Mouse (Mus musculus) brain, embryonic 14.5 days (tissue): Measurements from ENCODE around the gene Bbs9. TPM values are rescaled to one million over a fixed set of nuclear protein-coding genes. Genes with fewer than 3 reads are reported as not detected.

Source experiments
- DNase-seq: peaks from one replicate; pipeline ENCODE4 v3.0.0-alpha.2; 2011; ENCODE audit warnings: low read depth
- CTCF ChIP-seq: fragments of 200-500 bp; IDR thresholded peaks from 2 replicates; pipeline ENCODE4 v1.5.1; 2012; ENCODE audit warnings: inconsistent platforms, mild to moderate bottlenecking, moderate library complexity, borderline replicate concordance; ENCODE audit not compliant: insufficient read depth, insufficient read length; ENCODE audit errors: extremely low read depth
- POLR2A ChIP-seq: fragments of 200-500 bp; IDR thresholded peaks from 2 replicates; pipeline ENCODE4 v1.6.1; 2012; ENCODE audit warnings: mild to moderate bottlenecking, inconsistent platforms, borderline replicate concordance; ENCODE audit not compliant: poor library complexity, insufficient read depth, insufficient read length, severe bottlenecking; ENCODE audit errors: extremely low read depth
- polyA plus RNA-seq: library from polyadenylated mRNA; depleted of rRNA; stranded (reverse); fragments of >200 nt; gene quantifications from 2 replicates; pipeline ENCODE4 v1.2.3, GENCODE M21; 2012

The Bbs9 gene
- polyA plus RNA-seq, 1 experiment = 21.4 TPM

GRCm38 (mm10) chr9:22737893-22738292, 262.4 kb downstream of the Bbs9 start:
- DNase-seq = no peak
- TF ChIP-seq CTCF = no peak
- TF ChIP-seq POLR2A = no peak

GRCm38 (mm10) chr9:22738861-22739260, 263.3 kb downstream of the Bbs9 start:
- DNase-seq = no peak
- TF ChIP-seq CTCF (no peak), POLR2A (no peak)

DNA sequence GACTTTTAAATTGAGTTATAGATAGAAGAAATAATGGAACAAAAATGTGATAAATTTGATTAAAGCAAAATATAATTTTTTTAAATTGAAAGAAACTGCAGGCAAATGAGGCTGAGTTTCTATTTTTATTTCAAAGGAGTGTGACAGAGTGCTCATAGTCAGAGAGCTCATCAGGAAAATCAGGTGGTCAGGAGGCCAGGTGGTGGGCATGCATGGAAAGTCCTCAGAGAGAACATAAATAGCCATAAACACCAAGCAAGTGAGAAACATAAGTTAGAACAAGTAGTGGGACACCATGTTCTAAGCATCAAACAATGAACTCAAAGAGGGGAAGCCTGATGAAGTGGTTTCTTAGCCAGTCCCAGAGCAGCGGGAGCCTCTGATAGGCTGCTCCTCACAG, 266.5 kb downstream of the Bbs9 start:
- no peak for DNase-seq
- no peak for TF ChIP-seq POLR2A
- TF ChIP-seq CTCF = no peak

DNA sequence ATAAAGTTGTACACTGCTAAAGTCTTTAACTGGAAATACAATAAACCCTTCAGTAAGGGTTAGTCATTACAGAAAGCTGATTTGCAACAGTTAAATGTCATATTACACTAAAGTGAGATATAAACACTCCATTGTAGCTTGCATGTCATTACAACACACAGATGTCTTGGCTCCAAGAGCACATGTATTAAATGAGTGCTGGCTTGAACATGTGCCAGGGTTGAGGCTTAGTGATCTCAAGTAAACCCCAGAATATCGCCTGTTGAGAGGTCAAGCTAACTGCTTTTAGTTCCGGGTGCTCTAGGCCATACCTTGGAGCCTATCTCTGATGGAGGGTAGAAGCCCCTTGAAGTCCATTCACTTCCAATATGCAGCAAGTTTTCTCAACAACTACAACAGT, 273.1 kb downstream of the Bbs9 start:
- peak; percentile 39 for DNase-seq

GRCm38 (mm10) chr9:22750779-22751545, 275.4 kb downstream of the Bbs9 start:
- DNase-seq = peak; percentile 16
- TF ChIP-seq POLR2A = no peak
- no peak for TF ChIP-seq CTCF

More for the DNA sequence above, 273.1 kb downstream of the Bbs9 start:
- no peak for TF ChIP-seq POLR2A
- no peak for TF ChIP-seq CTCF

- no peak for DNase-seq
- TF ChIP-seq CTCF (no peak), POLR2A (no peak)
Observed at GRCm38 (mm10) chr9:22751546-22751929, 276.0 kb downstream of the Bbs9 start.

DNA sequence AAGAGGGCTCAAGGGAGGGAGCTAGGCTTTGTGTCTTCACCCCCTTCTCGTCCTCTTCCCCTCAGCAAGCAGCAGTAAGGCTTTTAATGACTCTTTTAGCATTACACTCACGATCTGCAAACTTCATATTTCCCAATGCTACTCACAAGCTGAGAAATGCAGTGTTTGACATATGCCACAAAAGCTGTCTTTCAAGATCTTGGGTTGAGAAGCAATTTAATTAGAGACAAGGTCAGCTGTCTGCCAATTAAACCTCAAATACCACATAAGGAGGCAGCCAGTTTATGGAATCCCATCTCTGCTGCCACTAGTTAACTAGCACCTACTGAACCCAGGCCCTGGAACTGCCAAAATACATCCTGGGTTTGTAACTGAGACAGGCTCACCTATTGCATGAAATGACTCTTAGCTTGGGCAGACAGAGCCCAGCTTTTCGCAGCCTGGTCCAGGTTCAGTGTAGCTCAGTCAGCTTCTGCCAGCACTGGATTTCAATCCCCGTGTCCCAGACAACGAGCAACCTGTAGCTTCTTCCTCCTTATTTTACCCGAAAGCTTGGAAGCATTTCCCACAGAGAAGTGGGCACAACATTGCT, 278.7 kb downstream of the Bbs9 start:
- TF ChIP-seq POLR2A (no peak), CTCF (no peak)
- DNase-seq = peak; percentile 81

DNA sequence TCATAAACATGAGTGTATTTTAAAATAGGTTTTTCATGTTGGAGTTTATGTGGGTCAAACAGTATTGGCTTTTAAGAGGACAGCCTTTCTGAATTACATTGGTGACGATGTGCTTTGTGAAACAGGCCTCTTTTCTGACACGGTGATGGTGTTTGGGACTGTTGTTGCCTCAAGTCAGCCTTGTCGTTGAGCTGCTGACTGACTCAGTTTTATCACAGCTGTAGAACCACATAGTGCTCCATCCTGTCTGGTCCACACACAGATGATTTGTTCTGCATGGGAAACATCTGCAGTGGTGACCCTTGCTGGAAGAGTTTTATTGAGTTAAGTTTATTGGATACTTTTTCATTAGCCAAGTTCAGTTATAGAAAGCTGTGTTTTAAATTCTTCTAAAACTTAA, 283.0 kb downstream of the Bbs9 start:
- no peak for DNase-seq
- TF ChIP-seq CTCF = no peak
- TF ChIP-seq POLR2A = no peak

DNA sequence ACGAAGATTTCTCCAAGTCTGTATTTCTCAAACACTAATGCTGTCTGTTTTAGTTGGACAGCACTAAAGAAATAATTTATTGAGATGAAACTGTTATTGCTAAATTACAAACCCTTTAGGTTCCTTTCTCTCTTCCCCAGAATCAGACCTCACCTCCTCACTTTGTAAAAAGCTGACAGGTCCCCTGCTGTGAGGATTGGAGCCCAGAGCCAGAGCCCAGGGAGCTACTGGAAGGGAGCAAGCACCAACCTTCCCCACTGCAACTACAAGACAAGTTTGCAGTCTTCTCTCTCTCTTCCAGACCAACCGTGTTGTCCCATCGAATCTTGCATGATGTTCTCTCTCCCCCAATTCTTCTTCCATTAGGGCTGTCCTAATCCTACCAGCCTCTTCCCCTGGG, 283.7 kb downstream of the Bbs9 start:
- TF ChIP-seq CTCF = no peak

GRCm38 (mm10) chr9:22760376-22760775, 284.9 kb downstream of the Bbs9 start:
- TF ChIP-seq CTCF (no peak), POLR2A (no peak)
- DNase-seq = peak; percentile 55

More for the DNA sequence above, 283.7 kb downstream of the Bbs9 start:
- DNase-seq = no peak

DNA sequence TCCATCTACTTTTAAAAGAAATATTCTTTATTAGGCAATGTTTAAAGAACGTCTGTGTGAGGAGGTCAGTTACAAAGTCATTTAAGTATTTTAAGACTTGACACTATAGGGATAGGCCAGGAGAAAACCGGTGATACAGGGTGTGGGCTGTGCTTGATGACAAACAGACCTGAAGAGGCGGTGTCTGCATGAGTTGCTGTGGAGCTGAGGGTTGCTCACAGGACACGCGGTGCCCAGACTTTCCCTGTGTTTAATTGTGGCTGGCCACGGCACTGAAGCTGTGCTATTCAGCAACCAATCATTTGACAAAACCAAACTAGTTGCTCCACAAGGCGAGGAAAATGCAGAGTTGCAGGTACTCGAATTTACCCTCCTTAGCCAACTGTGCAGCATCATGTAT, 286.0 kb downstream of the Bbs9 start:
- no peak for TF ChIP-seq POLR2A
- no peak for TF ChIP-seq CTCF
- no peak for DNase-seq
